Mouse (Mus musculus) erythroblast, embryonic 14.5 days (primary cell): ENCODE measurements around the gene Ccn2. TPM values are rescaled to one million over a fixed set of nuclear protein-coding genes. Genes with fewer than 3 reads are reported as not detected.

ENCODE experiments used
- H3K27me3 ChIP-seq: 2 replicates; pipeline ENCODE4 v1.6.1; 2012; ENCODE audit warnings: inconsistent platforms; ENCODE audit not compliant: control insufficient read depth
- H3K36me3 ChIP-seq: 2 replicates; pipeline ENCODE4 v1.6.1; 2012; ENCODE audit warnings: mild to moderate bottlenecking, inconsistent platforms; ENCODE audit not compliant: control insufficient read depth
- H3K4me1 ChIP-seq: 2 replicates; pipeline ENCODE4 v1.6.1; 2012; ENCODE audit warnings: inconsistent platforms; ENCODE audit not compliant: control insufficient read depth
- H3K4me3 ChIP-seq: replicated peaks from 2 replicates; pipeline ENCODE3; 2012; ENCODE audit warnings: moderate library complexity, mild to moderate bottlenecking, inconsistent platforms
- H3K9me3 ChIP-seq: 2 replicates; pipeline ENCODE4 v1.6.1; 2012; ENCODE audit warnings: low read length, inconsistent platforms, mixed read lengths; ENCODE audit not compliant: control insufficient read depth
- GATA1 ChIP-seq: IDR thresholded peaks from 2 replicates; pipeline ENCODE4 v1.6.1; 2012; ENCODE audit warnings: low read length, inconsistent platforms, mixed read lengths
- TAL1 ChIP-seq: IDR thresholded peaks from 3 replicates; pipeline ENCODE4 v1.6.1; 2012; ENCODE audit warnings: low read length, inconsistent platforms, mixed read lengths
- polyA plus RNA-seq: library from polyadenylated mRNA; stranded (reverse); fragments of >175 nt; gene quantifications from 2 replicates; pipeline ENCODE4 v1.2.3, GENCODE M21; 2012

Gene Ccn2
- polyA plus RNA-seq, 1 experiment = not detected

DNA sequence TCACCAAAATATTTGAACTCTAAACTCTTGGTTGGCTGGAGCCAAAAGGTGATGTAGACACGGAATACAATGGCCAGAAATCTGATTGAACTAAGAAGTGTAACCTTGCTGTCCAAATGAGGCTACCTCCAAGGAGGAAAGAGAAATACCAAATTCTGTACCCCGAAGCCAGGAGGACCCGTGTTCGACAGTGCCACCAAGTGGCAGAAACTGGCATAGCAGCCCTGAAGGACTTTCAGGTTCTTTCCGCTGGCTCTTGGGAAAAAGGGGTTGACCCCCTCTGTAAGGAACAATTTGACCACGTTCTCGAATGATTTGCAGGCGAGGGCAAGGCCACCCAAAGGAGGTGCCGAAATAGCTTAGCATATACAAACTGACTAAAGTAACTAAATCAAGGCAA is 26.3 kb downstream of the Ccn2 start:
- H3K36me3 ChIP-seq = no peaks in the 10 kb centered on the region
- H3K4me3 ChIP-seq = no peak overlapping the region
- no peaks in the 10 kb centered on the region for H3K9me3 ChIP-seq
- TF ChIP-seq GATA1 = no peak
- TF ChIP-seq TAL1 = no peak
- H3K27me3 ChIP-seq = no peaks in the 10 kb centered on the region
- H3K4me1 ChIP-seq = no peaks in the 10 kb centered on the region

- Histone ChIP-seq H3K4me1 (no peaks in the 10 kb centered on the region), H3K4me3 (no peak overlapping the region), H3K36me3 (no peaks in the 10 kb centered on the region), H3K9me3 (no peaks in the 10 kb centered on the region), H3K27me3 (no peaks in the 10 kb centered on the region)
- TF ChIP-seq GATA1 = no peak
- no peak for TF ChIP-seq TAL1
Measured at GRCm38 (mm10) chr10:24622586-24622985, 27.3 kb downstream of the Ccn2 start.

DNA sequence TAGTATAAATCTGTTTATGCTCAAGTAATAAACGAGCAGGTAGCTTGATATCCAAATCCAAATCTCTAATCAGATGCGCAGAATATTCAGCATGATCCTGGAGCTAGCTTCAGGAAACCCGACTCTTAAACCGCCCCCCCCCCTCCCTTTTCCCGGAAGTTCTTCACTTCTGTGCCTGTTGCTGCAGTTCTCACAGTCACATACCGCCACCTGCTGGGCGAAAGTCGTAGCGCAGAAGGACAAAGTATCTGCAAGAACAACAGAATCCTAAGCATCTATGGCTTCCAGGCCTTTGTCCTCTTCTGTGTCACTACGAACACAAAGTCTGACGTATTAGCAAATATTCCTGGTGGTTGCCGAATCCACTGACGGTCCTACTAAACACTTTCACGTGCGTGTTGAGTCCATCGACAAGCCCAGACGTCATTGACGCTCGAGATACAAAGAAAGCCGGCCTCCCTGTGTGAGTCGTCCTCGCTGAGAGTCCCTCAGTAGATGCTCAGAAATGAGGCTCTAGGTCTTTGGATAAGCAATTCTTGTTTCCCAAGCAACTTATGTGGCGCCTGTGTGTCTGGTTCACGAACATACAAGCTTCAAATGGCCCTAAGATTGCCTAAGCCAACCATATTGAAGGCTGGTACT is 29.9 kb downstream of the Ccn2 start:
- no peak overlapping the region for H3K4me3 ChIP-seq
- peaks cover 4% of the 10 kb centered on the region; the same call in 1 of the 2 replicates for H3K4me1 ChIP-seq
- no peaks in the 10 kb centered on the region for H3K9me3 ChIP-seq
- no peaks in the 10 kb centered on the region for H3K36me3 ChIP-seq
- TF ChIP-seq GATA1 = no peak
- TF ChIP-seq TAL1 = no peak
- no peaks in the 10 kb centered on the region for H3K27me3 ChIP-seq

DNA sequence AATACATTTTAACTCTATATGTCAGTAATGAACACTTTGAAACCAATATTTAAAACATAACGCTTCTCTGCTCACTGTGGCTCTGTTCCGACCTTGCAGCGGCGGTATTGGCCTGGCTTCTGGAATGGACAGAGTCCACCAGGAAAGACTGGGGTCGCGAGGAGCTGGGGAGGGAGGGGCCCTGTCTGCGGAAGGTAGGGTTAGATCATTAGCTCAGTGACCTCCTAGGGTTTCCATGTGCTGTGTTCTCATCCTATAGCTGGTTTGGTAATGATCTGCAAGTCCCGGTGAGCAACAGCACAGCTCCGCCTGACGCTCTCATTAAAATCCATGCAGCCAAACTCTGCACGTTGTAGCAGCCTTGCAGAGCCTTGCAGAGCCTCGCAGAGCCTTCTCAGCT is 32.0 kb downstream of the Ccn2 start:
- Histone ChIP-seq H3K9me3 (no peaks in the 10 kb centered on the region), H3K36me3 (no peaks in the 10 kb centered on the region), H3K4me3 (no peak overlapping the region), H3K27me3 (no peaks in the 10 kb centered on the region), H3K4me1 (peaks cover 4% of the 10 kb centered on the region; the same call in 1 of the 2 replicates)
- no peak for TF ChIP-seq GATA1
- no peak for TF ChIP-seq TAL1

DNA sequence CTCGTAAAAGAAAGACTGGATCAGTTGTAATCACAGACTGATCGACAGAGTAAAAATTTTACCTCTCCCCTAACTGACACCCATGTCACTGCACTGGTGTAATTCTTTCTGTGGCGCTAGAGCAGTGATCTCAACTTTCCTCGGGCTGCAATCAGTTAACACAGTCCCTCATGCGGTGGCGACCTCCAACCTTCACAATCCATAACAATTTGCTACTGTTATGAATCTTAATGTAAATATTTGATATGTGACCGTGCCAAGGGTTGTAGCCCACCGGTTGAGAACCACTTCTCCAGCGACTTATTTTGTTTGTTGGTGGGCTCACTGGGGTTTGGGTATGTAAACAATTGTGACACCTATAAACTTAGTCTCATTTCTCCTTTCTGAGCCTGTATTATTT is 33.2 kb downstream of the Ccn2 start:
- no peak for TF ChIP-seq TAL1
- TF ChIP-seq GATA1 = no peak
- peaks cover 4% of the 10 kb centered on the region; the same call in 1 of the 2 replicates for H3K4me1 ChIP-seq
- no peaks in the 10 kb centered on the region for H3K36me3 ChIP-seq
- no peak overlapping the region for H3K4me3 ChIP-seq
- H3K9me3 ChIP-seq = no peaks in the 10 kb centered on the region
- H3K27me3 ChIP-seq = no peaks in the 10 kb centered on the region

- H3K9me3 ChIP-seq = no peaks in the 10 kb centered on the region
- H3K27me3 ChIP-seq = no peaks in the 10 kb centered on the region
- H3K4me3 ChIP-seq = no peak overlapping the region
- peaks cover 4% of the 10 kb centered on the region; the same call in 1 of the 2 replicates for H3K4me1 ChIP-seq
- H3K36me3 ChIP-seq = no peaks in the 10 kb centered on the region
- no peak for TF ChIP-seq GATA1
Measured at GRCm38 (mm10) chr10:24629086-24629720, 34.0 kb downstream of the Ccn2 start.

DNA sequence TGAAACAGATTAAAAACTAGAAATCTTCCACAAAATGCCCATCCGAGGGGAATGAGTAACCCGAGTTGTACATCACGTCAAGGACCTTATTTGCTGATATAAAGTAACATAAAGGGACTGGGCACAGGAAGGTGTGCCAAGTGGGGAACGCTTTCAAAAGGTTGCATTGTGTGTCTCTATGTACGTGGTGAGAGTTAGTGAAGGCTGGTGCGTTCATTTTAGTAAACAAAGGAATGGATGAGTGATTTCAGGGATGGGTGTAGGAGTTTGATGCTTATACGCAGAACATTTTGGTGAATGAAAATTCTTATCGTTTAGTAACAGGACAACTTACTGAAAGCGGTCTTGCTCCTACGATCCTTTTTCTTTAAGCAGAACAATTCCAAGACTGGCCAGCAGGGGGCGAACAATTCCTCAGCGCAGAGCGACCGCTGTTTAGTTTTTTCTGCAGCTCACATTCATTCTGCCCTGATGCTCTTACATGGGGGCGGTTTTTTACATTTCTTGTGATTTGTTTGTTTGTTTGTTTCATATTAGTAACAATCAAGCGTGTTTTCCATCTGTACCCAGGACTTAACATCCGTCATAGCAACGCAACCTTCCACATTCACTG is 35.3 kb downstream of the Ccn2 start:
- Histone ChIP-seq H3K4me1 (peaks cover 6% of the 10 kb centered on the region), H3K9me3 (no peaks in the 10 kb centered on the region), H3K36me3 (no peaks in the 10 kb centered on the region), H3K27me3 (no peaks in the 10 kb centered on the region), H3K4me3 (no peak overlapping the region)
- TF ChIP-seq TAL1 (no peak), GATA1 (no peak)

GRCm38 (mm10) chr10:24631122-24631521 is 35.9 kb downstream of the Ccn2 start:
- H3K4me1 ChIP-seq = peaks cover 11% of the 10 kb centered on the region
- TF ChIP-seq GATA1 (no peak), TAL1 (no peak)
- H3K27me3 ChIP-seq = no peaks in the 10 kb centered on the region
- no peaks in the 10 kb centered on the region for H3K36me3 ChIP-seq
- H3K9me3 ChIP-seq = no peaks in the 10 kb centered on the region
- no peak overlapping the region for H3K4me3 ChIP-seq

DNA sequence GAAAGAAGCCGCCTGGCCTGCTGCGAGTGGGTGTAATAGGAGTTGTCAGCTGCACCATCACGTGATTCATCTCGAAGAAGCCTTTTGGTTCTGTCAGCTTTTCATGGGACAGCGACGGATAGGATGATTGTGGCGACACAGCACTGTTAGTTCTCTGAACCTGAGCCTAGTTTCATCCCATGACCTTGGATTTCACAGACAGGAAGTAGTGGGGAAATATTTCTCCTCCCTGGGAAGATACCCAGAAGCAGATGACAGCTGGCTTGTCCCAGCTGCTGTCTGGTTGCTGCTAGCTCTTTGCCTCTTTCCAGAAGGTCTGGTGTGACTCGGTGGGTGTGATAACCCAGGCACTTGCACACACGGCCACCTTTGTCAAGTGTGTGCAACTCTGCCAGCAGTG is 39.0 kb downstream of the Ccn2 start:
- H3K9me3 ChIP-seq = no peaks in the 10 kb centered on the region
- peaks cover 7% of the 10 kb centered on the region for H3K4me1 ChIP-seq
- H3K36me3 ChIP-seq = no peaks in the 10 kb centered on the region
- no peak overlapping the region for H3K4me3 ChIP-seq
- H3K27me3 ChIP-seq = no peaks in the 10 kb centered on the region
- TF ChIP-seq TAL1 (no peak), GATA1 (no peak)
